Mouse (Mus musculus) intestine, postnatal 0 days (tissue): ENCODE measurements at regions not wholly inside any gene's neighbourhood (a gene's known extent, or its start where the extent isn't known, plus 50 kb on each side); places are given as distances from the start of the nearest gene placed in this dataset.

ENCODE experiments used
- ATAC-seq: fragments of 200-750 bp; cut with Nextera tagmentation; 2 replicates; pipeline ENCODE4 v1.8.0; 2017; ENCODE audit warnings: mild to moderate bottlenecking, moderate TSS enrichment, moderate library complexity
- H3K27ac ChIP-seq: fragments of 300-500 bp; sonication (generic); 2 replicates; pipeline ENCODE4 v1.5.1; 2014; ENCODE audit warnings: mild to moderate bottlenecking, low read depth, low read length, moderate library complexity
- H3K27me3 ChIP-seq: fragments of 300-500 bp; sonication (generic); replicated peaks from 2 replicates; pipeline ENCODE4 v1.6.1; 2014; ENCODE audit warnings: low read length, mixed read lengths; ENCODE audit not compliant: control insufficient read depth, insufficient read depth
- H3K36me3 ChIP-seq: fragments of 300-500 bp; sonication (generic); 2 replicates; pipeline ENCODE4 v1.6.1; 2014; ENCODE audit warnings: mild to moderate bottlenecking, moderate library complexity; ENCODE audit not compliant: control insufficient read depth, insufficient read depth
- H3K4me1 ChIP-seq: fragments of 300-500 bp; sonication (generic); replicated peaks from 2 replicates; pipeline ENCODE4 v1.6.1; 2014; ENCODE audit warnings: antibody characterized with exemption, low read length, mixed read lengths; ENCODE audit not compliant: control insufficient read depth, insufficient read depth
- H3K4me2 ChIP-seq: fragments of 300-500 bp; sonication (generic); replicated peaks from 2 replicates; pipeline ENCODE4 v1.6.1; 2014; ENCODE audit warnings: low read depth, mild to moderate bottlenecking, moderate library complexity
- H3K4me3 ChIP-seq: fragments of 300-500 bp; sonication (generic); 2 replicates; pipeline ENCODE4 v1.5.1; 2014; ENCODE audit warnings: low read depth, low read length
- H3K9ac ChIP-seq: fragments of 300-500 bp; sonication (generic); 2 replicates; pipeline ENCODE4 v1.6.1; 2014; ENCODE audit warnings: mild to moderate bottlenecking, low read depth, low read length
- H3K9me3 ChIP-seq: fragments of 300-500 bp; sonication (generic); 2 replicates; pipeline ENCODE4 v1.6.1; 2016; ENCODE audit warnings: mixed run types; ENCODE audit not compliant: control insufficient read depth
- CTCF ChIP-seq: sonication (generic); IDR thresholded peaks from 2 replicates; pipeline ENCODE4 v1.5.1; 2016; ENCODE audit warnings: low read depth, mild to moderate bottlenecking, control low read depth, antibody characterized with exemption, moderate library complexity
- WGBS: fragments of 180-500 bp; shearing (Covaris S2); extraction: QIAGEN DNeasy Blood & Tissue Kit; methylation state at CpG from one replicate; pipeline ENCODE4 v1.1.7; 2014; 5-methylcytosine and 5-hydroxymethylcytosine counted together

GRCm38 (mm10) chr16:87272363-87272762 is 81.6 kb upstream of the N6amt1 start:
- Histone ChIP-seq H3K27ac (no peak overlapping the region), H3K27me3 (no peaks in the 10 kb centered on the region), H3K9me3 (no peaks in the 10 kb centered on the region), H3K4me2 (no peak overlapping the region), H3K4me1 (no peaks in the 10 kb centered on the region), H3K9ac (no peak overlapping the region), H3K4me3 (no peak overlapping the region), H3K36me3 (no peaks in the 10 kb centered on the region)
- TF ChIP-seq CTCF = no peak
- 87% methylated on average over 5 of the region's 5 CpGs for WGBS
- ATAC-seq = no peak

GRCm38 (mm10) chr16:87267954-87268804 is 85.8 kb upstream of the N6amt1 start:
- WGBS = 56% methylated on average over 9 of the region's 9 CpGs

DNA sequence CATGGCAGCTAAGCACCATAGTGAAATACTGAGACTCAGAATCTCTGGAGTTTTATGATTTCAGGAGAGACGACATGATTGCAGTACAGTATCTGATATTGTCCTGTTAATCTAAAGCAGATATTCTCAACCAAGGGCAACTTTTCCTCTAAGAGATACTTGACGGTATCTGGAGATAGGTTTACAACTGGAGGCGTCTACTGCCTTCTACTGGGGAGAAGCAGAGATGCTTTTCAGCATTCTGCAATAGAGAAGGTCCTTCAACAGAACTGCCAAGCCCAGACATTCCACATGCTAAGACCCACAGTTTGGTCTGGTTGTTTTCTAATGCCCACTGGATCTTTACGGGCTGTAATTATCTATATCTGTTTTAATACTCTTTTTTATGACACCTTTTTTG is 86.5 kb upstream of the N6amt1 start:
- Histone ChIP-seq H3K9me3 (no peaks in the 10 kb centered on the region), H3K9ac (no peak overlapping the region), H3K4me1 (no peaks in the 10 kb centered on the region), H3K27ac (no peak overlapping the region), H3K4me2 (no peak overlapping the region), H3K27me3 (no peaks in the 10 kb centered on the region), H3K36me3 (no peaks in the 10 kb centered on the region), H3K4me3 (no peak overlapping the region)
- no peak for ATAC-seq
- TF ChIP-seq CTCF = peak; percentile 22; the same call in 1 of the 2 replicates
- WGBS = 78% methylated on average over 4 of the region's 4 CpGs

More at GRCm38 (mm10) chr16:87267954-87268804, 85.8 kb upstream of the N6amt1 start:
- no peak overlapping the region for H3K4me2 ChIP-seq
- H3K36me3 ChIP-seq = no peaks in the 10 kb centered on the region
- no peaks in the 10 kb centered on the region for H3K4me1 ChIP-seq
- no peak overlapping the region for H3K4me3 ChIP-seq
- TF ChIP-seq CTCF = no peak
- H3K9me3 ChIP-seq = no peaks in the 10 kb centered on the region
- H3K9ac ChIP-seq = no peak overlapping the region
- no peak for ATAC-seq
- no peak overlapping the region for H3K27ac ChIP-seq
- no peaks in the 10 kb centered on the region for H3K27me3 ChIP-seq

- ATAC-seq = no peak
- no peaks in the 10 kb centered on the region for H3K4me1 ChIP-seq
- no peak overlapping the region for H3K4me3 ChIP-seq
- TF ChIP-seq CTCF = no peak
- H3K9me3 ChIP-seq = no peaks in the 10 kb centered on the region
- no peak overlapping the region for H3K4me2 ChIP-seq
- no peaks in the 10 kb centered on the region for H3K27me3 ChIP-seq
- no peak overlapping the region for H3K27ac ChIP-seq
- no peaks in the 10 kb centered on the region for H3K36me3 ChIP-seq
- no peak overlapping the region for H3K9ac ChIP-seq
- 30% methylated on average over 4 of the region's 4 CpGs for WGBS
Measured at GRCm38 (mm10) chr16:87263571-87263970, 90.4 kb upstream of the N6amt1 start.

DNA sequence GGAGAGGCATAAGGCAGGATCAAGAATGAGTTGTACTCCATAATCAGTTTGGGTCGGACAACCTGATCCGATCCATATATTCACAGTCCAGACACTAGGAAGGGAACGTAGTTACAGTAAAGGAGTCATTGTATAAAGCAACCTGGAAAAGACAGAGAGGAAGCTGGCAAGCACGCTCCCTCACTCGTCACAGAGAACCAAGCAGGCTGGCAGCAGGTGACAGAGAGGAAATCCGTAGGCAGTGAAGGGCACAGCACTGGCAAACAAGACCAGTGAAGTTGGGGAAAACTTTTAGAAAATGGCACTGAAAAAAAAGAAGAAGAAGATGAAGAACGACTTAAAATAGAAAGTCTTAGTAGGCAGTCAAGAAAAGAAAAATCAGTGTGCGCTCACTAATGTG is 90.9 kb upstream of the N6amt1 start:
- H3K9ac ChIP-seq = no peak overlapping the region
- ATAC-seq = no peak
- no peak overlapping the region for H3K4me2 ChIP-seq
- no peaks in the 10 kb centered on the region for H3K9me3 ChIP-seq
- H3K4me3 ChIP-seq = no peak overlapping the region
- H3K36me3 ChIP-seq = no peaks in the 10 kb centered on the region
- H3K4me1 ChIP-seq = no peaks in the 10 kb centered on the region
- WGBS = 83% methylated on average over 8 of the region's 8 CpGs
- no peak overlapping the region for H3K27ac ChIP-seq
- no peaks in the 10 kb centered on the region for H3K27me3 ChIP-seq
- TF ChIP-seq CTCF = no peak

- 70% methylated on average over 3 of the region's 3 CpGs for WGBS
- Histone ChIP-seq H3K9ac (no peak overlapping the region), H3K4me1 (no peaks in the 10 kb centered on the region), H3K4me3 (no peak overlapping the region), H3K27ac (no peak overlapping the region), H3K27me3 (no peaks in the 10 kb centered on the region), H3K36me3 (no peaks in the 10 kb centered on the region), H3K9me3 (no peaks in the 10 kb centered on the region), H3K4me2 (no peak overlapping the region)
- ATAC-seq = no peak
- TF ChIP-seq CTCF = no peak
Measured at GRCm38 (mm10) chr16:87262497-87262896, 91.5 kb upstream of the N6amt1 start.
